Mouse (Mus musculus) neural tube, embryonic 13.5 days (tissue): ENCODE measurements around the gene Lamb3. TPM values are rescaled to one million over a fixed set of nuclear protein-coding genes. Genes with fewer than 3 reads are reported as not detected.
A peak's percentile ranks its signal among the peaks of the same experiment; 100 is the strongest.

Source experiments
- ATAC-seq: fragments of 200-750 bp; cut with Nextera tagmentation; 2 replicates; pipeline ENCODE4 v1.8.0; 2017; ENCODE audit warnings: low read depth, mild to moderate bottlenecking, moderate TSS enrichment, moderate library complexity
- H3K27ac ChIP-seq: fragments of 300-500 bp; sonication (generic); replicated peaks from 2 replicates; pipeline ENCODE4 v1.5.1; 2015; ENCODE audit warnings: moderate library complexity, mild to moderate bottlenecking, inconsistent platforms
- H3K27me3 ChIP-seq: fragments of 300-500 bp; sonication (generic); 2 replicates; pipeline ENCODE4 v1.6.1; 2015; ENCODE audit warnings: mild to moderate bottlenecking, inconsistent platforms
- H3K36me3 ChIP-seq: fragments of 300-500 bp; sonication (generic); 2 replicates; pipeline ENCODE4 v1.6.1; 2015; ENCODE audit warnings: mild to moderate bottlenecking, inconsistent platforms
- H3K4me1 ChIP-seq: fragments of 300-500 bp; sonication (generic); replicated peaks from 2 replicates; pipeline ENCODE4 v1.6.1; 2015; ENCODE audit warnings: inconsistent platforms
- H3K4me2 ChIP-seq: fragments of 300-500 bp; sonication (generic); 2 replicates; pipeline ENCODE4 v1.6.1; 2015; ENCODE audit warnings: inconsistent platforms, mild to moderate bottlenecking, moderate library complexity
- H3K4me3 ChIP-seq: fragments of 300-500 bp; sonication (generic); 2 replicates; pipeline ENCODE4 v1.5.1; 2015; ENCODE audit warnings: mild to moderate bottlenecking, inconsistent platforms
- H3K9ac ChIP-seq: fragments of 300-500 bp; sonication (generic); 2 replicates; pipeline ENCODE4 v1.6.1; 2015; ENCODE audit warnings: moderate library complexity, mild to moderate bottlenecking, inconsistent platforms
- H3K9me3 ChIP-seq: fragments of 300-500 bp; sonication (generic); 2 replicates; pipeline ENCODE4 v1.6.1; 2016; ENCODE audit warnings: inconsistent platforms
- WGBS: fragments of 180-500 bp; shearing (Covaris S2); methylation state at CpG from one replicate; pipeline ENCODE4 v1.1.7; 2015; 5-methylcytosine and 5-hydroxymethylcytosine counted together
- polyA plus RNA-seq: library from polyadenylated mRNA; unstranded; fragments of >200 nt; fragmentation: Nextera tagmentation; extraction: Ambion mirVana; gene quantifications from 2 replicates; pipeline ENCODE4 v1.2.1, GENCODE M21; 2015

Lamb3 gene
- polyA plus RNA-seq, 1 experiment from 2014 or later: 0.74 TPM

DNA sequence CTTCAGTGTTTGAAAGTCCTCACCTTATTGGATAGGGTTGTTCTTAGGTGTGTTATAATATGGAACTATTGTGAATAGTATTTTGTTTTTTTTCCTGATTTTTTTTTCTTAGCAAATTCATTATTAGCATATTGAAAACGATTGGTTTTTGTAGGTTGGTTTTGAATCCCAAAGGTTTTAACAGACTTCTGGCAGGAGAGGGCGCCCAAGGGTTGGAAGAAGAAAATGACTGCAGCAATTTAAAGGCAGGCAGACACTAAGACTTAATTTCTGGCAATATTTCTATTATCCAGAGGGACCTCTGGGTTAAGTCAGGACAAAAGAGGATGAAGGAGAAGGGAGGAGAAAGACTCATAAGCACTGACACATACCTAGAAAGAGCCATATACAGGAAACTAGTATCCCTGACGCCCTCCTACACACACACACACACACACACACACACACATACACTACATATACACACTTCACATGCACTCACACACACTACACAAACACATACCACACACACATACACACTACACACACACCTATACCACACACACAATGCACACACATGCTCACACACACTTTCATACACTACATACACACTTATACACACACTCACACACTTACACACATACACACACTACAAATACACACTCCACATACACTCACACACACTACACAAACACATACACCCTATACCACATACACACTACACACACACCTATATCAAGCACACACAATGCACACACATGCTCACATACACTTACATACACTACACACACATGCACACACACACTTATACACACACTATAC is 48.2 kb downstream of the Lamb3 start:
- 0 out of 2 replicates have a peak, but pooled peaks have one; percentile 47 for ATAC-seq
- Histone ChIP-seq H3K4me2 (no peak overlapping the region), H3K36me3 (no peaks in the 10 kb centered on the region), H3K27me3 (no peaks in the 10 kb centered on the region), H3K4me3 (no peak overlapping the region), H3K27ac (no peak overlapping the region), H3K9me3 (no peaks in the 10 kb centered on the region), H3K9ac (0 out of 2 replicates have a peak overlapping the region, but pooled peaks have one; percentile 28), H3K4me1 (peaks cover 7% of the 10 kb centered on the region)
- WGBS: 31% methylated on average over 3 of the region's 3 CpGs

DNA sequence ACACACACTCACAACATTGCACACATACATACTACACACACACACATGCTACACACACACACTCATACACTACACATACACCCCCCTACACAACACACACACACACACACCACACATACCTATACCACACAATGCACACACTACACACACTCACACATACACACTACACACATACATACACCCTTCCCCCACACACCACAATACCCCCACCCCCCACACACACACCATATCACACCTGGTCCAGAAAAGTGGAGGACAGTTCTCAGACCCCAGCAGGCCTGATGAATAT is 48.7 kb downstream of the Lamb3 start:
- Histone ChIP-seq H3K4me3 (no peak overlapping the region), H3K27ac (no peak overlapping the region), H3K36me3 (no peaks in the 10 kb centered on the region), H3K27me3 (no peaks in the 10 kb centered on the region), H3K4me1 (peaks cover 7% of the 10 kb centered on the region), H3K9ac (0 out of 2 replicates have a peak overlapping the region, but pooled peaks have one; percentile 28), H3K4me2 (no peak overlapping the region), H3K9me3 (no peaks in the 10 kb centered on the region)
- peak; percentile 53 for ATAC-seq

DNA sequence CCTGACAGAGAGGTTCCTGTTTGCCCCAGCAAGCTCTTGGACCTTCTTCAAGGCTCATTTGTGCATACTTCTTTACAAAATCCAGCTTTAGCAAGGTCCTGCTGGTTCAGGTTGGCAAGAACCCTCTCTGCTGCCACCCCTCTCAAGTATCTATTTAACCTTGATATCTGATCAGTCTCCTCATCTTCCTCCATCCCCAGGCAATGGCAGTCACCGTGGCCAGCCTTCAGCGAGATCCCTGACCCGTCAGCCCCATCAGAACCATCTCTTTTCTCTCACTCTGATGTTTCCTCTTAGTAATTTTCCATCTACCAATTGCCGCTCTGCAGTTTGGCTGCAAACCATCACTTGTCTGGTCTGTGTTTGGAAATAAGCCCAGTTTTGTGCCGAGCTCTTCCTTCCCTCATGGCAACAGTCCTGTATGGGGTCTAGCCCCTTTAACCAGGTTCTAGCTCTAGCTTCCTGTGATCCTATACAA is 49.2 kb downstream of the Lamb3 start:
- Histone ChIP-seq H3K36me3 (no peaks in the 10 kb centered on the region), H3K27ac (no peak overlapping the region), H3K4me3 (no peak overlapping the region), H3K4me2 (no peak overlapping the region), H3K9me3 (no peaks in the 10 kb centered on the region), H3K27me3 (no peaks in the 10 kb centered on the region), H3K4me1 (peaks cover 7% of the 10 kb centered on the region), H3K9ac (no peak overlapping the region)
- no peak for ATAC-seq
- 74% methylated on average over 5 of the region's 5 CpGs for WGBS

DNA sequence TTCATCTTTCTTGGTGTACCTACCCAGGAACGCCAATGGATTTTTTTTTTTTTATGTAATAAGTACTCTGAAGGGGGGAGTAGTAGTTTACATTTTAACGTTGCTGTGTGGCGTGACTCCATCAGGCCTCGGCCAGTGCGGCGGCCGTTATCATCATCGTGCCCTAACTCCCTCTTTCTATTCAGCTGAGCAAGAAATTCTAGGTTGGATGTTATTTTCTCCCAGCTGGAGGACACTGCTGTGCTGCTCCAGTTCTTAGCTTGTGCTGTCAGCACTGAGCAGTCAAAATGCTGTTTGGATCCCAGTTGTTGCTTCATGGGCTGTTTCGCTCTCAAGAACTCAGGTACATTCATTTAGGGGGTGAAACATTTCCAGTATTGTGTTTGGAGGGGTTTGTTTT is 52.1 kb downstream of the Lamb3 start:
- H3K9ac ChIP-seq: no peak overlapping the region
- H3K4me2 ChIP-seq: no peak overlapping the region
- no peak overlapping the region for H3K27ac ChIP-seq
- ATAC-seq: no peak
- no peaks in the 10 kb centered on the region for H3K9me3 ChIP-seq
- WGBS: 94% methylated on average over 9 of the region's 9 CpGs
- H3K27me3 ChIP-seq: no peaks in the 10 kb centered on the region
- H3K4me3 ChIP-seq: no peak overlapping the region
- H3K4me1 ChIP-seq: no peaks in the 10 kb centered on the region
- H3K36me3 ChIP-seq: no peaks in the 10 kb centered on the region

DNA sequence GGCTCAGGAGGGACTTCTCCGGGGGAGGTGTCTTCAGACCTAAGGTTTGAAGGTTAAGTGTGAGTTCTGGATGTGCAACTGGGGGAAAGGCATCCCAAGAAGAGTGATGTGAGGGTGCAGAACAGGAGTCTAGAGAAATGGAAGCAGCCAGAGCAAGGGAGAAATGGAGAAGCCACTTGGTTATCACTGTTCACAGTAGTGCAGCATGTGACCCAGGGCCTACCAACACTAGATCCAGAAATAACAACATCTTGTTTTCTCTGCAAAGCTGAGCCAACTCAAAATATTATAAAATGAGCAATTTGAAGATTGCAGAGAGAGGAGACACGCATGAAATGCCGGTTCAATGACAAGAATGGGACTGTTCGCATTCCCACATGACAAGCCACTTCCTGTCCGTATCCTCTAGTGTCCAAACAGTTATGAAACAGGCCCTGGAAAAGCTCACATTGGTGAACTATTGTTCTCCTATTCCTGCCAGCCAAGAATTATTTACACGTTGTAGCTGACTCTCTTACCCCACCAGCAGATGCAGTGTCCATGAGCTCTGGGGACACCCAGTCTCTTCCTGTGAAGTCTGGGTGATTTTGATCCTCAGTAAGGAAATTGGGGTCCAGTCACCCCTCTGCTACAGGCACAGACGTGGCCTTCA is 54.5 kb downstream of the Lamb3 start:
- Histone ChIP-seq H3K9ac (no peak overlapping the region), H3K9me3 (no peaks in the 10 kb centered on the region), H3K36me3 (no peaks in the 10 kb centered on the region), H3K4me3 (no peak overlapping the region), H3K27ac (no peak overlapping the region), H3K4me1 (no peaks in the 10 kb centered on the region), H3K27me3 (no peaks in the 10 kb centered on the region), H3K4me2 (no peak overlapping the region)
- 76% methylated on average over 7 of the region's 7 CpGs for WGBS
- ATAC-seq: no peak

DNA sequence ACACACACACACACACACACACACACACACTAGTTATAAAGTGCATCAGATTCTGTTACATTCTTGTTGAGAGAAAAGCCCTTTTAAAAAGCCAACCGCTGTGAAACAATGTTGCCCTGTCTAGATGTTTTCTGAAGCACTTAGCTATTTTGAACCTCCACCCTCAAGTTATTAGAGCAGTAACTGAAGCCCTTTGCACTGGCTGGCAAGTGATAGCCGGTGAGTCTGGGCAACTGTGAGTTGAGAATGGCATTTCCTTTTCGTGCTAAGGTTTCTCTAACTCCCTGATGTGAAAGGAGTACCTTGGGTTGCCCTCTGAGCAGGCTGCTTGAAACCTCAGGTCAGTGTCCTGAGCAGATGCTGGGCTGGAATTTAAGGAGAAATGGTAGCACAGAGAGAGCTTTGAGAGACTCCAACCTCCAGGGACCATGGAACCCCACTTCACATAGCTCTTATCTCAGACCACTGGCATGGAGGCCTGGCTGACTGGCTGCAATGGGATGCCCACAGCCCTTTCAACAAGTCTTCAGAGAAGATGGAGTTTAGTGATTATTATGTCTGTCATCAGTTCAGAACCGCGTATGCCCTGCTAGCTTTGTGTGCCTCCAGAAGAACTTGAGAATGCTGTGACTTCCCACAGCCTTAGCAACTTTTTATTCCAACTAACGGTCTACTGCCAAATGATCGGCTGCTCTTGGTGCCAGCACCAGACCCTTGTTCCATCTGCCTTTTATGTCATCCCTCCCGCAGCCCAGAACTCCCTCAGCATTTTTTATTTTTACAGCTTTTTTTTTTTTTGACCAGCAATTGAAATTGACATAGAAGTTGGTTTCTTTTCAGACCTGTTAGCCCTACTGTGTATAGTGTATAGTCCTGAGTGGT is 55.8 kb downstream of the Lamb3 start:
- no peak overlapping the region for H3K4me3 ChIP-seq
- no peaks in the 10 kb centered on the region for H3K27me3 ChIP-seq
- ATAC-seq: no peak
- no peak overlapping the region for H3K9ac ChIP-seq
- H3K27ac ChIP-seq: no peak overlapping the region
- H3K4me2 ChIP-seq: no peak overlapping the region
- 82% methylated on average over 8 of the region's 8 CpGs for WGBS
- no peaks in the 10 kb centered on the region for H3K9me3 ChIP-seq
- no peaks in the 10 kb centered on the region for H3K4me1 ChIP-seq
- H3K36me3 ChIP-seq: no peaks in the 10 kb centered on the region

DNA sequence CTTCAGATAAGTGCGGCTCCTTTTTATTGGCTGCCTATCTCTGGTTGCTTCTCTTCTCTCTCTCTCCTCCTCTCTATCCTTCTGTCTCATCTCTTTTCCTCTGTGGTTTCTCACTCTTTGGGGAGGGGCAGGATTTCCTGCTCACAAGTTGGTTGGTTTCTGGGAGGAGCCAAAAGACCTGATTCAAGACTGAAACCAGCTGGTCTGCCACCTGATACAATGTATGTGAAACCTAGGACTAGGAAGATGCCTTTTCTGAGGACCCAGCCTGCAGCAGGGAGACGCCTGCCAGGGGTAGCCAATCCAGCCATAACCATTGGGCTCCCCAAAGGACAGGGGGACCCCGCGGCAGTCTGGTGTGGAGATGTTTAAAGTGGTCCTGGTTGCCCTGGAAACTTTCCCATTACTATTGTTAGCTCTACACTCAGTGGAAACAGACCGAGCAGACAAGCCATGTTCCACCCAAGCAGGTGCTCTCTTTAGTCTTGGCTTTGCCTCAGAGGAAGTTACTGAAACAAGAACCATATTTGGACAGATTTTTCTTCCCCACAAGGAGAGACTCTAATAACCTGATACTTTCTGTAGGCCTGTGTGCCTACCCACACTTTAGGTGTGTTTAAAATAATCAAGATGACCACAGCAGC is 56.6 kb downstream of the Lamb3 start, which contains the start of gene Hsd11b1:
Gene Hsd11b1 (minus strand): TSS at position 121 of the 644 bp plus-strand sequence.
- Histone ChIP-seq H3K27ac (no peak within 1 kb of the TSS), H3K9me3 (no peaks in the 10 kb centered on the region), H3K36me3 (no peaks in the 10 kb centered on the region), H3K27me3 (no peaks in the 10 kb centered on the region), H3K4me2 (no peak within 1 kb of the TSS), H3K4me3 (no peak within 1 kb of the TSS), H3K4me1 (no peaks in the 10 kb centered on the region), H3K9ac (no peak within 1 kb of the TSS)
- 73% methylated on average over 5 of the region's 5 CpGs for WGBS
- no peak for ATAC-seq

DNA sequence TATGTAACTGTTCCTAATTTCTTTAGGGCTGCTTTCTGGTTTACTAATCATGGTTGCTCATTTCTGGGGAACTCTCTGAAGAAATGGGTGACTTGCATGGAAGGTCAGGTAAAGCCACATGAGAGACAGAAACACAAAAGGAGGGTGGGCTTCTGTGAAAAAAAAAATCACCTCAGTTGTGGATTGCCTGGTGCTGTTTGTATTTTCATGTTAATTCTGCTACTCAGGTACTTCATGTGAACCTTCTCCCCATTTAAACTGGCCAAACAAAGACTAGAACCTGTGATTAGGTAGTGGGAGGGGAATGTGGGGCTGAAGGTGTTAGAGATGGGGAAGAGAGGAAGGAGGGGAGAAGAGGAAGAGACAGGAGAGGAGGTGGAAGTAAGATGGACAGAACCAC is 58.2 kb downstream of the Lamb3 start:
- no peak for ATAC-seq
- Histone ChIP-seq H3K27ac (no peak overlapping the region), H3K4me2 (no peak overlapping the region), H3K36me3 (no peaks in the 10 kb centered on the region), H3K9ac (no peak overlapping the region), H3K9me3 (no peaks in the 10 kb centered on the region), H3K27me3 (no peaks in the 10 kb centered on the region), H3K4me3 (no peak overlapping the region), H3K4me1 (no peaks in the 10 kb centered on the region)

DNA sequence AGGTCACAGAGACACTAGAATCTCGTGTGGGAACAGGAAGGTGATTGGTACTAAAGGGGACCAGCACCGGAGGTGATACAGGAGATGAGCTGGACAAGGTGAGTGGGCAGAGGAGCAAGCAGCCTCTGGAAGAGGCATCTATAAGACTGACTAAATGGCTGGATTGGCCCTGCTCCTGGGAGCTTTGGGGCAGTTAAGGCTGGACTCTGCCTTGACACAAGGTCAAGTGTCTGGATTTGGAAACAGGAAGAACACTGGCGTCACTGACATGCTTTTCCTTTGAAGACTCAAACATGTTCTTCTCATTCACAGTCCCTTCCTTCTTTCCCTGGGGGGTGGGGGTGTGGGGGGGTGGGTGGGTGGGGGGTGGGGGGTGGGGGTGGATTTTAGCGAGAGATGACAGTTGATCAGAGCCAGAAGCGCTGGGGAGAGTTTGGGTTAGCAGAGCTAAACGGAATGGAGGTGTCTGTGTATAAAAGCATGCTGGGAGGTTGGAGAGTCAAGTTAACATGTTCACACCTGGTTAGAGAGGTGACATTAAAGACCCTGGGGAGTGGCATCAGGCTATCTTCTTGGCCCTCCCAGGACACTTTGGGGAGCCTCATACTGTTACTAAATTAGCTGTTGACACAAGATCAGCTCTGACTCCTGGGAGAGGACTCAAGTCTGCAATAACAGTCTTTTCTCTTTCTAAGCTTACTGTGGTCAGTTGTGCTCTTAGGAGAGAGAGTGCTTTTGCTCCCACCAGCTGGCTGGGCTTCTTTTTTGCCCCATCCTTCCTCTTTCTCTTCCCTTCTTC is 63.7 kb downstream of the Lamb3 start:
- Histone ChIP-seq H3K4me2 (no peak overlapping the region), H3K36me3 (no peaks in the 10 kb centered on the region), H3K4me3 (no peak overlapping the region), H3K4me1 (peaks cover 17% of the 10 kb centered on the region), H3K27me3 (no peaks in the 10 kb centered on the region), H3K27ac (no peak overlapping the region), H3K9ac (no peak overlapping the region), H3K9me3 (no peaks in the 10 kb centered on the region)
- ATAC-seq: no peak
- 60% methylated on average over 6 of the region's 6 CpGs for WGBS

DNA sequence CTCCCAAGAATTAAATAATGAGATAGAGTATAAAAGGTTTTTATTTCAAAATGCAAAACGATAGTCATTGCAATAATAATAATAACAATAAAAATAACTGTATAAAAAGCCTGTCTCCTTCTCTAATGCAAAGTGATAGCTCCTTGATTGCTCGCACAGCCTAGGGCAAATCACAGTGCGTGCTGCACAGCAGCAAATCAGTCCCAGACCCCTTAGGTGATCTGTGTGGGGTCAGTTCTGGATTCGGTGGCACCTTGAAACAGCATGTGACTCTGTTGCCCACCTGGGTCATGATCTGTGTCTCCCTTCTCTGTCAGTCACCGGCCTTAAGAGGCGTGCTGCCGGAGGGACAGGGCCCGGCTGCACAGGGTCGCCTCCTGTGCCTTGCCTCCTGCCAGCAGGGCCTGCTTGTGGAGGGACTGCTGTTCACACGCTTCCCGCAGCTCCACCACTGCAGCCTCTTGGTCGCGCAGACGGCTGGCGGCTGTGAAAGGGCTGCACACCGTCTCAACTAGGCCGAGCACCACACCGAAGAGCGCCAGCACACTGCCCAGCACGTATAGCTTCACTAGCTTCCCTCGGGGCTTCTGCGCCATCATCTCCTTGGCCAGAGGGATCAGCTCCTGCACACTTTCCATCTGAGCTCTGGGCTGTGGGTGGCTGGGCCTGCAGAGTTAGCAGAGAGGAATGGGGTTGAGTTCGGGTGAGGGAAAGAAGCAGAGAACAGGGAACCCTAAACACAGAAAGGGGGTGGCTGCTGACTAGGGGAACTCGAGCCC is 64.8 kb downstream of the Lamb3 start:
- Histone ChIP-seq H3K9ac (peak overlapping the region; percentile 70), H3K4me1 (peaks cover 17% of the 10 kb centered on the region), H3K9me3 (no peaks in the 10 kb centered on the region), H3K36me3 (no peaks in the 10 kb centered on the region), H3K4me2 (peak overlapping the region; percentile 60), H3K4me3 (peak overlapping the region; percentile 35), H3K27me3 (no peaks in the 10 kb centered on the region), H3K27ac (peak overlapping the region; percentile 76)
- WGBS: 7% methylated on average over 24 of the region's 24 CpGs
- ATAC-seq: peak; percentile 82
